Mouse (Mus musculus): ENCODE measurements around the gene Nup160. TPM values are rescaled to one million over a fixed set of nuclear protein-coding genes. Genes with fewer than 3 reads are reported as not detected.

The Nup160 gene
- 19.8 and 23.0 TPM in 2 replicates for polyA plus RNA-seq (2015; fragmentation: Nextera tagmentation; extraction: Ambion mirVana)

GRCm38 (mm10) chr2:90677007-90677406, at the start of gene Nup160:
Gene Nup160 (plus strand): TSS chr2:90677215.
- no peak for ATAC-seq
- Histone ChIP-seq H3K36me3 (ENCODE audit: control insufficient read depth, insufficient read depth, low read length) (no peaks in the 10 kb centered on the region), H3K27ac (ENCODE audit: low read depth, low read length) (no peak within 1 kb of the TSS), H3K9ac (ENCODE audit: low read depth, low read length) (no peak within 1 kb of the TSS), H3K4me2 (ENCODE audit: low read length) (no peak within 1 kb of the TSS), H3K4me1 (ENCODE audit: control insufficient read depth, insufficient read depth, low read depth, low read length) (peaks cover 15% of the 10 kb centered on the region), H3K9me3 (ENCODE audit: control insufficient read depth, low read length) (no peaks in the 10 kb centered on the region), H3K4me3 (ENCODE audit: low read length) (no peak within 1 kb of the TSS), H3K27me3 (replicated peaks; ENCODE audit: control insufficient read depth, insufficient read depth, low read length) (no peaks in the 10 kb centered on the region)
- WGBS: 71% methylated on average over 8 of the region's 8 CpGs

- Histone ChIP-seq H3K27me3 (replicated peaks; ENCODE audit: control insufficient read depth, insufficient read depth, low read length) (no peaks in the 10 kb centered on the region), H3K4me1 (ENCODE audit: control insufficient read depth, insufficient read depth, low read depth, low read length) (peaks cover 4% of the 10 kb centered on the region; the same call in 1 of the 2 replicates), H3K27ac (ENCODE audit: low read depth, low read length) (no peak overlapping the region), H3K9ac (ENCODE audit: low read depth, low read length) (no peak overlapping the region), H3K9me3 (ENCODE audit: control insufficient read depth, low read length) (no peaks in the 10 kb centered on the region), H3K36me3 (ENCODE audit: control insufficient read depth, insufficient read depth, low read length) (no peaks in the 10 kb centered on the region), H3K4me3 (ENCODE audit: low read length) (no peak overlapping the region), H3K4me2 (ENCODE audit: low read length) (no peak overlapping the region)
- no peak for ATAC-seq
- 93% methylated on average over 5 of the region's 5 CpGs for WGBS
Observed at GRCm38 (mm10) chr2:90628261-90628660, 48.8 kb upstream of the Nup160 start.

- H3K27me3 ChIP-seq (replicated peaks; ENCODE audit: control insufficient read depth, insufficient read depth, low read length): no peaks in the 10 kb centered on the region
- H3K27ac ChIP-seq (ENCODE audit: low read depth, low read length): no peak overlapping the region
- H3K4me1 ChIP-seq (ENCODE audit: control insufficient read depth, insufficient read depth, low read depth, low read length): peaks cover 2% of the 10 kb centered on the region; the same call in 1 of the 2 replicates
- H3K4me3 ChIP-seq (ENCODE audit: low read length): no peak overlapping the region
- H3K9me3 ChIP-seq (ENCODE audit: control insufficient read depth, low read length): no peaks in the 10 kb centered on the region
- 63% methylated on average over 2 of the region's 2 CpGs for WGBS
- H3K36me3 ChIP-seq (ENCODE audit: control insufficient read depth, insufficient read depth, low read length): no peaks in the 10 kb centered on the region
- no peak overlapping the region for H3K9ac ChIP-seq (ENCODE audit: low read depth, low read length)
- no peak for ATAC-seq
- H3K4me2 ChIP-seq (ENCODE audit: low read length): no peak overlapping the region
Observed at GRCm38 (mm10) chr2:90629552-90629951, 47.5 kb upstream of the Nup160 start.

GRCm38 (mm10) chr2:90631938-90632733, 44.9 kb upstream of the Nup160 start:
- no peaks in the 10 kb centered on the region for H3K4me1 ChIP-seq (ENCODE audit: control insufficient read depth, insufficient read depth, low read depth, low read length)
- WGBS: 72% methylated on average over 16 of the region's 16 CpGs

GRCm38 (mm10) chr2:90634671-90635070, 42.3 kb upstream of the Nup160 start:
- ATAC-seq: no peak
- no peak overlapping the region for H3K4me3 ChIP-seq (ENCODE audit: low read length)
- no peaks in the 10 kb centered on the region for H3K36me3 ChIP-seq (ENCODE audit: control insufficient read depth, insufficient read depth, low read length)
- H3K4me2 ChIP-seq (ENCODE audit: low read length): no peak overlapping the region
- H3K27me3 ChIP-seq (replicated peaks; ENCODE audit: control insufficient read depth, insufficient read depth, low read length): no peaks in the 10 kb centered on the region
- H3K9ac ChIP-seq (ENCODE audit: low read depth, low read length): no peak overlapping the region
- H3K9me3 ChIP-seq (ENCODE audit: control insufficient read depth, low read length): no peaks in the 10 kb centered on the region
- H3K4me1 ChIP-seq (ENCODE audit: control insufficient read depth, insufficient read depth, low read depth, low read length): no peaks in the 10 kb centered on the region
- no peak overlapping the region for H3K27ac ChIP-seq (ENCODE audit: low read depth, low read length)

More at GRCm38 (mm10) chr2:90631938-90632733, 44.9 kb upstream of the Nup160 start:
- no peak overlapping the region for H3K27ac ChIP-seq (ENCODE audit: low read depth, low read length)
- H3K36me3 ChIP-seq (ENCODE audit: control insufficient read depth, insufficient read depth, low read length): no peaks in the 10 kb centered on the region
- H3K4me2 ChIP-seq (ENCODE audit: low read length): no peak overlapping the region
- no peak overlapping the region for H3K9ac ChIP-seq (ENCODE audit: low read depth, low read length)
- H3K4me3 ChIP-seq (ENCODE audit: low read length): no peak overlapping the region
- no peak for ATAC-seq
- no peaks in the 10 kb centered on the region for H3K27me3 ChIP-seq (replicated peaks; ENCODE audit: control insufficient read depth, insufficient read depth, low read length)
- H3K9me3 ChIP-seq (ENCODE audit: control insufficient read depth, low read length): no peaks in the 10 kb centered on the region

GRCm38 (mm10) chr2:90635085-90635723, 41.8 kb upstream of the Nup160 start:
- 73% methylated on average over 7 of the region's 7 CpGs for WGBS

GRCm38 (mm10) chr2:90636853-90637252, 40.2 kb upstream of the Nup160 start:
- H3K36me3 ChIP-seq (ENCODE audit: control insufficient read depth, insufficient read depth, low read length): no peaks in the 10 kb centered on the region
- H3K27ac ChIP-seq (ENCODE audit: low read depth, low read length): no peak overlapping the region
- no peaks in the 10 kb centered on the region for H3K27me3 ChIP-seq (replicated peaks; ENCODE audit: control insufficient read depth, insufficient read depth, low read length)
- WGBS: 84% methylated on average over 7 of the region's 7 CpGs
- H3K4me3 ChIP-seq (ENCODE audit: low read length): no peak overlapping the region
- no peak overlapping the region for H3K4me2 ChIP-seq (ENCODE audit: low read length)
- no peaks in the 10 kb centered on the region for H3K4me1 ChIP-seq (ENCODE audit: control insufficient read depth, insufficient read depth, low read depth, low read length)
- no peaks in the 10 kb centered on the region for H3K9me3 ChIP-seq (ENCODE audit: control insufficient read depth, low read length)
- no peak overlapping the region for H3K9ac ChIP-seq (ENCODE audit: low read depth, low read length)
- no peak for ATAC-seq

More at GRCm38 (mm10) chr2:90635085-90635723, 41.8 kb upstream of the Nup160 start:
- no peak overlapping the region for H3K9ac ChIP-seq (ENCODE audit: low read depth, low read length)
- H3K36me3 ChIP-seq (ENCODE audit: control insufficient read depth, insufficient read depth, low read length): no peaks in the 10 kb centered on the region
- no peaks in the 10 kb centered on the region for H3K27me3 ChIP-seq (replicated peaks; ENCODE audit: control insufficient read depth, insufficient read depth, low read length)
- no peak for ATAC-seq
- H3K4me3 ChIP-seq (ENCODE audit: low read length): no peak overlapping the region
- H3K27ac ChIP-seq (ENCODE audit: low read depth, low read length): no peak overlapping the region
- H3K4me1 ChIP-seq (ENCODE audit: control insufficient read depth, insufficient read depth, low read depth, low read length): no peaks in the 10 kb centered on the region
- H3K9me3 ChIP-seq (ENCODE audit: control insufficient read depth, low read length): no peaks in the 10 kb centered on the region
- H3K4me2 ChIP-seq (ENCODE audit: low read length): no peak overlapping the region

- H3K27me3 ChIP-seq (replicated peaks; ENCODE audit: control insufficient read depth, insufficient read depth, low read length): no peaks in the 10 kb centered on the region
- H3K9ac ChIP-seq (ENCODE audit: low read depth, low read length): no peak overlapping the region
- ATAC-seq: no peak
- no peaks in the 10 kb centered on the region for H3K36me3 ChIP-seq (ENCODE audit: control insufficient read depth, insufficient read depth, low read length)
- H3K4me1 ChIP-seq (ENCODE audit: control insufficient read depth, insufficient read depth, low read depth, low read length): no peaks in the 10 kb centered on the region
- no peak overlapping the region for H3K4me3 ChIP-seq (ENCODE audit: low read length)
- no peak overlapping the region for H3K27ac ChIP-seq (ENCODE audit: low read depth, low read length)
- no peak overlapping the region for H3K4me2 ChIP-seq (ENCODE audit: low read length)
- 89% methylated on average over 8 of the region's 8 CpGs for WGBS
- H3K9me3 ChIP-seq (ENCODE audit: control insufficient read depth, low read length): no peaks in the 10 kb centered on the region
Observed at GRCm38 (mm10) chr2:90638986-90639746, 37.8 kb upstream of the Nup160 start.

Data from hindbrain, embryonic 16.5 days (tissue).